Mouse (Mus musculus) intestine, postnatal 0 days (tissue): ENCODE results near the gene N4bp2l2. TPM values are rescaled to one million over a fixed set of nuclear protein-coding genes. Genes with fewer than 3 reads are reported as not detected.

Source experiments
- ATAC-seq: fragments of 200-750 bp; cut with Nextera tagmentation; 2 replicates; pipeline ENCODE4 v1.8.0; 2017; ENCODE audit warnings: mild to moderate bottlenecking, moderate TSS enrichment, moderate library complexity
- H3K27ac ChIP-seq: fragments of 300-500 bp; sonication (generic); 2 replicates; pipeline ENCODE4 v1.5.1; 2014; ENCODE audit warnings: mild to moderate bottlenecking, low read depth, low read length, moderate library complexity
- H3K27me3 ChIP-seq: fragments of 300-500 bp; sonication (generic); replicated peaks from 2 replicates; pipeline ENCODE4 v1.6.1; 2014; ENCODE audit warnings: low read length, mixed read lengths; ENCODE audit not compliant: control insufficient read depth, insufficient read depth
- H3K36me3 ChIP-seq: fragments of 300-500 bp; sonication (generic); 2 replicates; pipeline ENCODE4 v1.6.1; 2014; ENCODE audit warnings: mild to moderate bottlenecking, moderate library complexity; ENCODE audit not compliant: control insufficient read depth, insufficient read depth
- H3K4me1 ChIP-seq: fragments of 300-500 bp; sonication (generic); replicated peaks from 2 replicates; pipeline ENCODE4 v1.6.1; 2014; ENCODE audit warnings: antibody characterized with exemption, low read length, mixed read lengths; ENCODE audit not compliant: control insufficient read depth, insufficient read depth
- H3K4me2 ChIP-seq: fragments of 300-500 bp; sonication (generic); replicated peaks from 2 replicates; pipeline ENCODE4 v1.6.1; 2014; ENCODE audit warnings: low read depth, mild to moderate bottlenecking, moderate library complexity
- H3K4me3 ChIP-seq: fragments of 300-500 bp; sonication (generic); 2 replicates; pipeline ENCODE4 v1.5.1; 2014; ENCODE audit warnings: low read depth, low read length
- H3K9ac ChIP-seq: fragments of 300-500 bp; sonication (generic); 2 replicates; pipeline ENCODE4 v1.6.1; 2014; ENCODE audit warnings: mild to moderate bottlenecking, low read depth, low read length
- H3K9me3 ChIP-seq: fragments of 300-500 bp; sonication (generic); 2 replicates; pipeline ENCODE4 v1.6.1; 2016; ENCODE audit warnings: mixed run types; ENCODE audit not compliant: control insufficient read depth
- CTCF ChIP-seq: sonication (generic); IDR thresholded peaks from 2 replicates; pipeline ENCODE4 v1.5.1; 2016; ENCODE audit warnings: low read depth, mild to moderate bottlenecking, control low read depth, antibody characterized with exemption, moderate library complexity
- WGBS: fragments of 180-500 bp; shearing (Covaris S2); extraction: QIAGEN DNeasy Blood & Tissue Kit; methylation state at CpG from one replicate; pipeline ENCODE4 v1.1.7; 2014; 5-methylcytosine and 5-hydroxymethylcytosine counted together
- polyA plus RNA-seq: library from polyadenylated mRNA; unstranded; fragments of >200 nt; fragmentation: Nextera tagmentation; extraction: Ambion mirVana; gene quantifications from 2 replicates; pipeline ENCODE4 v1.2.1, GENCODE M21; 2015

Gene N4bp2l2
- polyA plus RNA-seq, 1 experiment from 2014 or later, result 38.3 TPM

GRCm38 (mm10) chr5:150576832-150577231 lies 89.2 kb downstream of the N4bp2l2 start:
- no peaks in the 10 kb centered on the region for H3K9me3 ChIP-seq
- WGBS, result 86% methylated on average over 11 of the region's 11 CpGs
- no peak overlapping the region for H3K4me3 ChIP-seq
- H3K4me2 ChIP-seq, result no peak overlapping the region
- no peaks in the 10 kb centered on the region for H3K27me3 ChIP-seq
- H3K9ac ChIP-seq, result no peak overlapping the region
- no peak for TF ChIP-seq CTCF
- peaks cover 10% of the 10 kb centered on the region; the same call in 1 of the 2 replicates for H3K36me3 ChIP-seq
- no peak overlapping the region for H3K27ac ChIP-seq
- 0 out of 2 replicates have a peak, but pooled peaks cover 11% of the 10 kb centered on the region for H3K4me1 ChIP-seq
- ATAC-seq, result no peak

GRCm38 (mm10) chr5:150574885-150575284 lies 91.1 kb downstream of the N4bp2l2 start:
- H3K27ac ChIP-seq, result no peak overlapping the region
- H3K36me3 ChIP-seq, result peaks cover 19% of the 10 kb centered on the region
- no peaks in the 10 kb centered on the region for H3K9me3 ChIP-seq
- H3K4me1 ChIP-seq, result 0 out of 2 replicates have a peak, but pooled peaks cover 11% of the 10 kb centered on the region
- TF ChIP-seq CTCF, result no peak
- 62% methylated on average over 5 of the region's 5 CpGs for WGBS
- ATAC-seq, result no peak
- no peak overlapping the region for H3K4me2 ChIP-seq
- H3K27me3 ChIP-seq, result no peaks in the 10 kb centered on the region
- no peak overlapping the region for H3K9ac ChIP-seq
- no peak overlapping the region for H3K4me3 ChIP-seq

- Histone ChIP-seq H3K4me1 (0 out of 2 replicates have a peak, but pooled peaks cover 11% of the 10 kb centered on the region), H3K36me3 (peaks cover 19% of the 10 kb centered on the region), H3K4me3 (no peak overlapping the region), H3K27ac (no peak overlapping the region), H3K9me3 (no peaks in the 10 kb centered on the region), H3K4me2 (no peak overlapping the region), H3K27me3 (no peaks in the 10 kb centered on the region), H3K9ac (no peak overlapping the region)
- TF ChIP-seq CTCF, result no peak
- no peak for ATAC-seq
- 73% methylated on average over 3 of the region's 3 CpGs for WGBS
Observed at GRCm38 (mm10) chr5:150574403-150574802, 91.6 kb downstream of the N4bp2l2 start.

- WGBS, result 86% methylated on average over 11 of the region's 11 CpGs
- no peaks in the 10 kb centered on the region for H3K9me3 ChIP-seq
- no peaks in the 10 kb centered on the region for H3K27me3 ChIP-seq
- ATAC-seq, result no peak
- no peak for TF ChIP-seq CTCF
- H3K36me3 ChIP-seq, result peaks cover 30% of the 10 kb centered on the region
- H3K27ac ChIP-seq, result no peak overlapping the region
- H3K4me2 ChIP-seq, result no peak overlapping the region
- H3K9ac ChIP-seq, result no peak overlapping the region
- 0 out of 2 replicates have a peak, but pooled peaks cover 7% of the 10 kb centered on the region for H3K4me1 ChIP-seq
- H3K4me3 ChIP-seq, result no peak overlapping the region
Observed at GRCm38 (mm10) chr5:150570496-150571219, 95.3 kb downstream of the N4bp2l2 start.

- Histone ChIP-seq H3K4me1 (no peaks in the 10 kb centered on the region), H3K4me2 (no peak overlapping the region), H3K27me3 (no peaks in the 10 kb centered on the region), H3K4me3 (no peak overlapping the region), H3K9ac (no peak overlapping the region), H3K9me3 (no peaks in the 10 kb centered on the region), H3K27ac (no peak overlapping the region), H3K36me3 (peaks cover 26% of the 10 kb centered on the region)
- no peak for ATAC-seq
- WGBS, result 93% methylated on average over 5 of the region's 5 CpGs
- TF ChIP-seq CTCF, result no peak
Observed at GRCm38 (mm10) chr5:150566971-150567370, 99.0 kb downstream of the N4bp2l2 start.

- Histone ChIP-seq H3K27me3 (no peaks in the 10 kb centered on the region), H3K36me3 (peaks cover 25% of the 10 kb centered on the region), H3K9ac (no peak overlapping the region), H3K27ac (no peak overlapping the region), H3K4me1 (no peaks in the 10 kb centered on the region), H3K4me2 (no peak overlapping the region), H3K4me3 (no peak overlapping the region), H3K9me3 (no peaks in the 10 kb centered on the region)
- no peak for TF ChIP-seq CTCF
- ATAC-seq, result no peak
- 57% methylated on average over 3 of the region's 3 CpGs for WGBS
Observed at GRCm38 (mm10) chr5:150566226-150566625, 99.8 kb downstream of the N4bp2l2 start.
